In the genomic region with DNA sequence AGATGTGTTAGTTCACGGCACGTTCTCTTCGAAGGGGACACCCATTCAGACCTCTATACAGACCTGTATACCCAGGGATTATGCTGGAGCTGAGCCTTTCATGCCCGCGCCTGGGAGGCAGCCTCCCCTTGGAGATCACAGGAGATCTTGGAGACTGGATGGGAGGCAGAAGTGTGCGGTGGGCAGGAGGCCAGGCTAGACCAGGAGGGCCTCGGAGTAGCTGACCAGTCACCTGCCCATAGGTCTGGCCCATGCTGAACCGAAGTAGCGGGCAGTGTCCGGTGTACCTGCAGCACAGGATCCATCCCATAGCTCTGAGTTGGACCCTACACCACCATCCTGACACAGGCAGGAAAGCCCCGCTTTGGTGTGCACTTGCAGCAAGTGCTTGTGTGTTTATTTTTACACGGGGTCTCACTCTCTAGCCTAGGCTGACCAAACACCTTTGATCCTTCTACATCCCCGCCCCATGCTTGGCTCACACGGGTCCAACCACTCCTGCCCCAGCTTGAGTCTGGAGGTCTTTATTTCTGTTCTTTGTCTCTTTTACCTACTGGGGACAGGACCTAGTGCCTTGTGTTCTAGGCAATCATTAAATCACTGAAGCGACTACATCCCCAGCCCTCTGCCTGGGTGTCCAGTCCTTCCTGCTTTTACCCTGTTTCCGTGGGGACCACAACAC, we compare ENCODE assay signal across 10 mouse cellular contexts. TPM values are rescaled to one million over a fixed set of nuclear protein-coding genes. Genes with fewer than 3 reads are reported as not detected.
A peak's percentile ranks its signal among the peaks of the same experiment; 100 is the strongest.
DNase-seq lines count a peak whose midpoint lies in the region; ATAC-seq and TF ChIP-seq lines count a peak whose summit lies in the region.
"Had no signal": no experiment of that assay in that cellular context is flagged by ENCODE, and none has a peak within 500 bp of the region (broad histone marks: within the 10 kb centered on the region; RNA-seq: fewer than 3 reads in every experiment).

No protein-coding gene starts in this region.

- no peak for TF ChIP-seq CTCF in hindbrain, postnatal 0 days (IDR thresholded peaks at IDR 0.05; ENCODE audit: low read depth)
- TF ChIP-seq CTCF in midbrain, postnatal 0 days (IDR thresholded peaks at IDR 0.05) = no peak

- no peak overlapping the region for H3K4me3 ChIP-seq in forebrain, embryonic 11.5 days (ENCODE audit: low read depth, low read length)
- H3K4me3 ChIP-seq in forebrain, embryonic 14.5 days (ENCODE audit: low read depth, low read length) = no peak overlapping the region
- no peak overlapping the region for H3K4me3 ChIP-seq in liver, embryonic 13.5 days (replicated peaks)
- H3K4me3 ChIP-seq in liver, embryonic 12.5 days = no peak overlapping the region
- no peak overlapping the region for H3K4me3 ChIP-seq in hindbrain, postnatal 0 days (ENCODE audit: low read length)
- no peak overlapping the region for H3K4me3 ChIP-seq in midbrain, postnatal 0 days (ENCODE audit: low read depth, low read length)

- no peak overlapping the region for H3K4me2 ChIP-seq in forebrain, embryonic 11.5 days (ENCODE audit: low read depth, low read length, severe bottlenecking)
- H3K4me2 ChIP-seq in forebrain, embryonic 14.5 days (ENCODE audit: low read length) = no peak overlapping the region
- no peak overlapping the region for H3K4me2 ChIP-seq in liver, embryonic 13.5 days
- H3K4me2 ChIP-seq in liver, embryonic 12.5 days = no peak overlapping the region
- H3K4me2 ChIP-seq in hindbrain, postnatal 0 days (ENCODE audit: low read depth, low read length) = peak overlapping the region; percentile 23; the same call in 1 of the 2 replicates
- no peak overlapping the region; the same call in 1 of the 2 replicates for H3K4me2 ChIP-seq in midbrain, postnatal 0 days (ENCODE audit: low read depth, low read length, poor library complexity, severe bottlenecking)

- no peaks in the 10 kb centered on the region for H3K9me3 ChIP-seq in forebrain, embryonic 11.5 days (ENCODE audit: control insufficient read depth, low read length)
- no peaks in the 10 kb centered on the region for H3K9me3 ChIP-seq in forebrain, embryonic 14.5 days (replicated peaks; ENCODE audit: control insufficient read depth, low read length)
- H3K9me3 ChIP-seq in liver, embryonic 13.5 days (replicated peaks) = no peaks in the 10 kb centered on the region
- H3K9me3 ChIP-seq in liver, embryonic 12.5 days (replicated peaks) = no peaks in the 10 kb centered on the region
- H3K9me3 ChIP-seq in hindbrain, postnatal 0 days (ENCODE audit: low read length) = no peaks in the 10 kb centered on the region
- H3K9me3 ChIP-seq in midbrain, postnatal 0 days (ENCODE audit: low read length) = no peaks in the 10 kb centered on the region

- peaks cover 17% of the 10 kb centered on the region for H3K4me1 ChIP-seq in forebrain, embryonic 11.5 days (replicated peaks; ENCODE audit: control insufficient read depth, insufficient read depth, low read length)
- no peaks in the 10 kb centered on the region; the same call in 1 of the 2 replicates for H3K4me1 ChIP-seq in forebrain, embryonic 14.5 days (ENCODE audit: control insufficient read depth, insufficient read depth, low read length)
- peaks cover 16% of the 10 kb centered on the region for H3K4me1 ChIP-seq in liver, embryonic 13.5 days (replicated peaks)
- peaks cover 14% of the 10 kb centered on the region for H3K4me1 ChIP-seq in liver, embryonic 12.5 days
- no peaks in the 10 kb centered on the region for H3K4me1 ChIP-seq in hindbrain, postnatal 0 days (ENCODE audit: insufficient read depth, low read length)
- no peaks in the 10 kb centered on the region for H3K4me1 ChIP-seq in midbrain, postnatal 0 days (ENCODE audit: insufficient read depth, low read length)

- DNase-seq in forebrain, embryonic 11.5 days (ENCODE audit: low spot score) = peak; percentile 61
- no peak for DNase-seq in forebrain, embryonic 14.5 days (ENCODE audit: low spot score)
- no peak for DNase-seq in liver, embryonic 13.5 days
- no peak for DNase-seq in hindbrain, postnatal 0 days (ENCODE audit: low spot score)
- DNase-seq in midbrain, postnatal 0 days (ENCODE audit: low spot score) = no peak
- DNase-seq in MN1 (ENCODE audit: low spot score) = no peak
- DNase-seq in embryo, embryonic 9.5 days (ENCODE audit: extremely low spot score) = no peak
- DNase-seq: layer of hippocampus, adult 9-11 months had no signal

- no peak for ATAC-seq in forebrain, embryonic 11.5 days (replicated peaks; ENCODE audit: low FRiP score)
- ATAC-seq in forebrain, embryonic 14.5 days = no peak; the same call in 1 of the 2 replicates
- 0 out of 2 replicates have a peak, but pooled peaks have one; percentile 17 for ATAC-seq in liver, embryonic 13.5 days (ENCODE audit: low read depth)
- no peak for ATAC-seq in liver, embryonic 12.5 days
- ATAC-seq in hindbrain, postnatal 0 days = no peak
- no peak for ATAC-seq in midbrain, postnatal 0 days (ENCODE audit: low FRiP score)

- H3K9ac ChIP-seq in forebrain, embryonic 11.5 days (ENCODE audit: low read length) = no peak overlapping the region; the same call in 1 of the 2 replicates
- no peak overlapping the region for H3K9ac ChIP-seq in forebrain, embryonic 14.5 days (ENCODE audit: low read length)
- no peak overlapping the region for H3K9ac ChIP-seq in liver, embryonic 13.5 days
- H3K9ac ChIP-seq in liver, embryonic 12.5 days = no peak overlapping the region
- no peak overlapping the region; the same call in 1 of the 2 replicates for H3K9ac ChIP-seq in hindbrain, postnatal 0 days (replicated peaks; ENCODE audit: low read length)
- H3K9ac ChIP-seq in midbrain, postnatal 0 days (replicated peaks; ENCODE audit: low read length, poor library complexity, severe bottlenecking) = peak overlapping the region; percentile 39; the same call in 1 of the 2 replicates

- peaks cover 4% of the 10 kb centered on the region; the same call in 1 of the 2 replicates for H3K36me3 ChIP-seq in forebrain, embryonic 11.5 days (ENCODE audit: control insufficient read depth, insufficient read depth, low read length)
- peaks cover 41% of the 10 kb centered on the region for H3K36me3 ChIP-seq in forebrain, embryonic 14.5 days (ENCODE audit: control insufficient read depth, insufficient read depth, low read length)
- H3K36me3 ChIP-seq in liver, embryonic 13.5 days = no peaks in the 10 kb centered on the region
- peaks cover 3% of the 10 kb centered on the region; the same call in 1 of the 2 replicates for H3K36me3 ChIP-seq in liver, embryonic 12.5 days
- H3K36me3 ChIP-seq in hindbrain, postnatal 0 days (ENCODE audit: insufficient read depth, low read length) = peaks cover 39% of the 10 kb centered on the region
- peaks cover 40% of the 10 kb centered on the region for H3K36me3 ChIP-seq in midbrain, postnatal 0 days (ENCODE audit: insufficient read depth, low read length)

- H3K27ac ChIP-seq in forebrain, embryonic 11.5 days (ENCODE audit: low read depth, low read length) = no peak overlapping the region
- H3K27ac ChIP-seq in forebrain, embryonic 14.5 days (ENCODE audit: low read depth, low read length) = no peak overlapping the region
- no peak overlapping the region for H3K27ac ChIP-seq in liver, embryonic 13.5 days
- H3K27ac ChIP-seq in liver, embryonic 12.5 days = no peak overlapping the region
- peak overlapping the region; percentile 36; the same call in 1 of the 2 replicates for H3K27ac ChIP-seq in hindbrain, postnatal 0 days
- 0 out of 2 replicates have a peak overlapping the region, but pooled peaks have one; percentile 26 for H3K27ac ChIP-seq in midbrain, postnatal 0 days (ENCODE audit: low read depth, low read length)

- WGBS in forebrain, embryonic 11.5 days = 22% methylated on average over 16 of the region's 16 CpGs
- 29% methylated on average over 16 of the region's 16 CpGs for WGBS in forebrain, embryonic 14.5 days
- 24% methylated on average over 16 of the region's 16 CpGs for WGBS in liver, embryonic 13.5 days (ENCODE audit: insufficient replicate concordance)
- WGBS in liver, embryonic 12.5 days (ENCODE audit: insufficient replicate concordance) = 26% methylated on average over 16 of the region's 16 CpGs
- WGBS in hindbrain, postnatal 0 days = 35% methylated on average over 16 of the region's 16 CpGs
- 27% methylated on average over 16 of the region's 16 CpGs for WGBS in midbrain, postnatal 0 days

- peaks cover 40% of the 10 kb centered on the region for H3K27me3 ChIP-seq in forebrain, embryonic 11.5 days (ENCODE audit: control insufficient read depth, insufficient read depth, low read length)
- H3K27me3 ChIP-seq in forebrain, embryonic 14.5 days (replicated peaks; ENCODE audit: control insufficient read depth, insufficient read depth, low read length) = peaks cover 44% of the 10 kb centered on the region
- H3K27me3 ChIP-seq in liver, embryonic 13.5 days = peaks cover 74% of the 10 kb centered on the region
- peaks cover 78% of the 10 kb centered on the region for H3K27me3 ChIP-seq in liver, embryonic 12.5 days (replicated peaks)
- H3K27me3 ChIP-seq in hindbrain, postnatal 0 days (ENCODE audit: insufficient read depth, low read length) = no peaks in the 10 kb centered on the region
- H3K27me3 ChIP-seq in midbrain, postnatal 0 days (ENCODE audit: insufficient read depth, low read length) = no peaks in the 10 kb centered on the region

RNA-seq across cellular contexts. Expression of a gene that starts 0.6 kb away (rescaled TPM):
- 0.28 and 0.31 TPM in 2 replicates for polyA plus RNA-seq in forebrain, embryonic 11.5 days (2014; fragmentation: Nextera tagmentation; extraction: Ambion mirVana)
- polyA plus RNA-seq in forebrain, embryonic 14.5 days (2014; fragmentation: Nextera tagmentation; extraction: Ambion mirVana) = 0.29 and 0.73 TPM in 2 replicates
- not detected in 2 replicates for polyA plus RNA-seq in liver, embryonic 13.5 days (2015; fragmentation: Nextera tagmentation; extraction: Ambion mirVana)
- polyA plus RNA-seq in liver, embryonic 12.5 days (2016; fragmentation: Nextera tagmentation; extraction: Ambion mirVana) = not detected in 2 replicates
- total RNA-seq in hindbrain, postnatal 0 days (2014; rRNA removed) = 0.61 and 1.4 TPM in 2 replicates
- 1.6 TPM in 2 replicates for polyA plus RNA-seq in hindbrain, postnatal 0 days (2015; fragmentation: Nextera tagmentation; extraction: Ambion mirVana)
- 1.7 and 2.8 TPM in 2 replicates for total RNA-seq in midbrain, postnatal 0 days (2014; rRNA removed)
- 1.6 and 2.2 TPM in 2 replicates for polyA plus RNA-seq in midbrain, postnatal 0 days (2015; fragmentation: Nextera tagmentation; extraction: Ambion mirVana)

RNA-seq across cellular contexts. Expression of a gene that starts 13.4 kb away (rescaled TPM):
- polyA plus RNA-seq in forebrain, embryonic 11.5 days (2014; fragmentation: Nextera tagmentation; extraction: Ambion mirVana) = 9.3 and 10.7 TPM in 2 replicates
- polyA plus RNA-seq in forebrain, embryonic 14.5 days (2014; fragmentation: Nextera tagmentation; extraction: Ambion mirVana) = 10.2 and 12.1 TPM in 2 replicates
- 0.95 and 0.98 TPM in 2 replicates for polyA plus RNA-seq in liver, embryonic 13.5 days (2015; fragmentation: Nextera tagmentation; extraction: Ambion mirVana)
- polyA plus RNA-seq in liver, embryonic 12.5 days (2016; fragmentation: Nextera tagmentation; extraction: Ambion mirVana) = 2.8 and 3.2 TPM in 2 replicates
- total RNA-seq in hindbrain, postnatal 0 days (2014; rRNA removed) = 157 and 171 TPM in 2 replicates
- 16.2 and 17.8 TPM in 2 replicates for polyA plus RNA-seq in hindbrain, postnatal 0 days (2015; fragmentation: Nextera tagmentation; extraction: Ambion mirVana)
- 141 and 184 TPM in 2 replicates for total RNA-seq in midbrain, postnatal 0 days (2014; rRNA removed)
- polyA plus RNA-seq in midbrain, postnatal 0 days (2015; fragmentation: Nextera tagmentation; extraction: Ambion mirVana) = 17.2 and 18.9 TPM in 2 replicates

RNA-seq across cellular contexts. Expression of a gene that starts 26.1 kb away (rescaled TPM):
- polyA plus RNA-seq in forebrain, embryonic 11.5 days (2014; fragmentation: Nextera tagmentation; extraction: Ambion mirVana) = 2.6 and 4.8 TPM in 2 replicates
- polyA plus RNA-seq in forebrain, embryonic 14.5 days (2014; fragmentation: Nextera tagmentation; extraction: Ambion mirVana) = 6.7 and 8.8 TPM in 2 replicates
- 0.48 and 0.70 TPM in 2 replicates for polyA plus RNA-seq in liver, embryonic 13.5 days (2015; fragmentation: Nextera tagmentation; extraction: Ambion mirVana)
- 1.1 TPM in 2 replicates for polyA plus RNA-seq in liver, embryonic 12.5 days (2016; fragmentation: Nextera tagmentation; extraction: Ambion mirVana)
- total RNA-seq in hindbrain, postnatal 0 days (2014; rRNA removed) = not detected in 2 replicates
- polyA plus RNA-seq in hindbrain, postnatal 0 days (2015; fragmentation: Nextera tagmentation; extraction: Ambion mirVana) = 4.4 and 4.7 TPM in 2 replicates
- not detected in 2 replicates for total RNA-seq in midbrain, postnatal 0 days (2014; rRNA removed)
- 5.2 and 5.4 TPM in 2 replicates for polyA plus RNA-seq in midbrain, postnatal 0 days (2015; fragmentation: Nextera tagmentation; extraction: Ambion mirVana)

RNA-seq across cellular contexts. Expression of a gene that starts 46.5 kb away (rescaled TPM):
- polyA plus RNA-seq in forebrain, embryonic 11.5 days (2014; fragmentation: Nextera tagmentation; extraction: Ambion mirVana) = 11.6 and 12.4 TPM in 2 replicates
- polyA plus RNA-seq in forebrain, embryonic 14.5 days (2014; fragmentation: Nextera tagmentation; extraction: Ambion mirVana) = 47.8 and 58.4 TPM in 2 replicates
- 0.75 and 0.82 TPM in 2 replicates for polyA plus RNA-seq in liver, embryonic 13.5 days (2015; fragmentation: Nextera tagmentation; extraction: Ambion mirVana)
- polyA plus RNA-seq in liver, embryonic 12.5 days (2016; fragmentation: Nextera tagmentation; extraction: Ambion mirVana) = 1.7 and 1.9 TPM in 2 replicates
- total RNA-seq in hindbrain, postnatal 0 days (2014; rRNA removed) = 151 and 189 TPM in 2 replicates
- polyA plus RNA-seq in hindbrain, postnatal 0 days (2015; fragmentation: Nextera tagmentation; extraction: Ambion mirVana) = 51.3 and 63.8 TPM in 2 replicates
- total RNA-seq in midbrain, postnatal 0 days (2014; rRNA removed) = 156 and 200 TPM in 2 replicates
- polyA plus RNA-seq in midbrain, postnatal 0 days (2015; fragmentation: Nextera tagmentation; extraction: Ambion mirVana) = 77.7 and 78.9 TPM in 2 replicates

RNA-seq across cellular contexts. Expression of a gene that starts 55.2 kb away (rescaled TPM):
- not detected in 2 replicates for polyA plus RNA-seq in forebrain, embryonic 11.5 days (2014; fragmentation: Nextera tagmentation; extraction: Ambion mirVana)
- not detected in 2 replicates for polyA plus RNA-seq in forebrain, embryonic 14.5 days (2014; fragmentation: Nextera tagmentation; extraction: Ambion mirVana)
- polyA plus RNA-seq in liver, embryonic 13.5 days (2015; fragmentation: Nextera tagmentation; extraction: Ambion mirVana) = not detected in 2 replicates
- not detected in 2 replicates for polyA plus RNA-seq in liver, embryonic 12.5 days (2016; fragmentation: Nextera tagmentation; extraction: Ambion mirVana)
- total RNA-seq in hindbrain, postnatal 0 days (2014; rRNA removed) = 0.90 TPM in 1 of 2 replicates, not detected in the other
- not detected in 2 replicates for polyA plus RNA-seq in hindbrain, postnatal 0 days (2015; fragmentation: Nextera tagmentation; extraction: Ambion mirVana)
- total RNA-seq in midbrain, postnatal 0 days (2014; rRNA removed) = not detected in 2 replicates
- not detected in 2 replicates for polyA plus RNA-seq in midbrain, postnatal 0 days (2015; fragmentation: Nextera tagmentation; extraction: Ambion mirVana)
- polyA plus RNA-seq: cerebellum, adult 2 months had no signal

Comparison
In these comparisons a context has a peak if more than half of its experiments do, and no peak if none do; other contexts are left out.
1. H3K27ac ChIP-seq: peak in hindbrain, postnatal 0 days (single experiment) and midbrain, postnatal 0 days (single experiment); none in forebrain, embryonic 11.5 days (single experiment), forebrain, embryonic 14.5 days (single experiment), liver, embryonic 13.5 days (single experiment) and liver, embryonic 12.5 days (single experiment).